Mouse (Mus musculus) forebrain, embryonic 14.5 days (tissue): ENCODE results near the gene Msh3. TPM values are rescaled to one million over a fixed set of nuclear protein-coding genes. Genes with fewer than 3 reads are reported as not detected.

Experiments used
- ATAC-seq: fragments of 200-750 bp; cut with Nextera tagmentation; 2 replicates; pipeline ENCODE4 v1.8.0; 2017; ENCODE audit warnings: mild to moderate bottlenecking, moderate library complexity
- DNase-seq: peaks from one replicate; pipeline ENCODE4 v3.0.0-alpha.2; 2015; ENCODE audit warnings: low spot score
- H3K27ac ChIP-seq: fragments of 300-500 bp; sonication (generic); 2 replicates; pipeline ENCODE4 v1.5.1; 2014; ENCODE audit warnings: low read depth, mild to moderate bottlenecking, control low read depth, low read length, moderate library complexity
- H3K27me3 ChIP-seq: fragments of 300-500 bp; sonication (generic); replicated peaks from 2 replicates; pipeline ENCODE4 v1.6.1; 2014; ENCODE audit warnings: low read length, control low read depth, mixed read lengths; ENCODE audit not compliant: control insufficient read depth, insufficient read depth
- H3K36me3 ChIP-seq: fragments of 300-500 bp; sonication (generic); 2 replicates; pipeline ENCODE4 v1.6.1; 2014; ENCODE audit warnings: low read length, control low read depth; ENCODE audit not compliant: control insufficient read depth, insufficient read depth
- H3K4me1 ChIP-seq: fragments of 300-500 bp; sonication (generic); 2 replicates; pipeline ENCODE4 v1.6.1; 2014; ENCODE audit warnings: antibody characterized with exemption, low read length, control low read depth; ENCODE audit not compliant: control insufficient read depth, insufficient read depth
- H3K4me2 ChIP-seq: fragments of 300-500 bp; sonication (generic); 2 replicates; pipeline ENCODE4 v1.6.1; 2014; ENCODE audit warnings: mild to moderate bottlenecking, control low read depth, low read length
- H3K4me3 ChIP-seq: fragments of 300-500 bp; sonication (generic); 2 replicates; pipeline ENCODE4 v1.5.1; 2014; ENCODE audit warnings: low read depth, low read length, control low read depth
- H3K9ac ChIP-seq: fragments of 300-500 bp; sonication (generic); 2 replicates; pipeline ENCODE4 v1.6.1; 2014; ENCODE audit warnings: mild to moderate bottlenecking, low read length, control low read depth, moderate library complexity
- H3K9me3 ChIP-seq: fragments of 300-500 bp; sonication (generic); replicated peaks from 2 replicates; pipeline ENCODE4 v1.6.1; 2016; ENCODE audit warnings: low read length, control low read depth, mixed read lengths; ENCODE audit not compliant: control insufficient read depth
- WGBS: fragments of 180-500 bp; shearing (Covaris S2); extraction: QIAGEN DNeasy Blood & Tissue Kit; methylation state at CpG from one replicate; pipeline ENCODE4 v1.1.7; 2014; 5-methylcytosine and 5-hydroxymethylcytosine counted together
- polyA plus RNA-seq: library from polyadenylated mRNA; unstranded; fragments of >200 nt; fragmentation: Nextera tagmentation; extraction: Ambion mirVana; gene quantifications from 2 replicates; pipeline ENCODE4 v1.2.1, GENCODE M21; 2014

Msh3 gene
- polyA plus RNA-seq, 1 experiment from 2014 or later, result 26.9 TPM

DNA sequence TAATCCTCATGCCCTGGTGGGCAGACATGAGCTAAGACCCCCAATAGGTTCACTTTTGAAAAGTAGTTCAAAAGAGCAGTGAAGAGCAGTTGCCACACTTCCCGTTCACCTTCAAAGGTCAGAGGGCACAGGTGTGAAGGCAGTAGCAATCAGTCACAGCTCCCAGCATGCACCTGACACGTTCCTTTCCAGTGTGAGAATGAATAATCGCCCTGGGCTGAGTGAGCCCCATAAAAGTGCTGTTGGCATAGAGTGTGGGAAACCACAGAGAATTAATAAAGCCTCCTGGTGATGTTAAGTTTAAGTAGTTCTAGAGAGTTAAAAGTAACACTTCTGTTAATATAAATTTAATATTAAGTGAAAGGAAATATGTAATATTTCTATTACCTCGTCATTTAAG lies 63.2 kb downstream of the Msh3 start:
- no peak for DNase-seq
- no peaks in the 10 kb centered on the region for H3K27me3 ChIP-seq
- H3K4me1 ChIP-seq, result no peaks in the 10 kb centered on the region
- H3K36me3 ChIP-seq, result no peaks in the 10 kb centered on the region; the same call in 1 of the 2 replicates
- WGBS, result 77% methylated on average over 4 of the region's 4 CpGs
- no peak overlapping the region for H3K4me2 ChIP-seq
- H3K4me3 ChIP-seq, result no peak overlapping the region
- H3K9me3 ChIP-seq, result no peaks in the 10 kb centered on the region
- H3K9ac ChIP-seq, result no peak overlapping the region
- no peak overlapping the region for H3K27ac ChIP-seq
- no peak for ATAC-seq

DNA sequence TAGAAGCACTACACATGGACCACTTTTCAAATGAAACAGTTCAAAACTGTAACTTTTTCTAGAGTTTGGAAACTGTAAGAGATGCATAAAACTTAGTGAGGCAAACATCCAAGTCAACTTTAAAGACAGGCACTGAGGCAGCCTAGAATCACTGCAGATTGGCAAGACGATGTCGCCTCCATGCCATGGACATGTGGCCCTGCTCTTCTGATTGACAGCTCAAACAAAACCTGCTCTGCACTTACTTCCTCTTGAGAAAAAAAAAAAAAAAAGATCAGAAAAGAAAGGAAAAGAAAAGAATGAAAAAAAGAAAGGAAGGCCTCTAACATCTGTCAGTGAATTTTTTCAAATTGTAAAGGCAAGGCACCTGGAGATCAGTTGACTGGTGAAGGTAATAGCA lies 77.8 kb downstream of the Msh3 start:
- DNase-seq, result no peak
- H3K4me3 ChIP-seq, result no peak overlapping the region
- H3K36me3 ChIP-seq, result 0 out of 2 replicates have a peak, but pooled peaks cover 2% of the 10 kb centered on the region
- no peak overlapping the region for H3K4me2 ChIP-seq
- no peaks in the 10 kb centered on the region for H3K27me3 ChIP-seq
- H3K9me3 ChIP-seq, result no peaks in the 10 kb centered on the region
- H3K27ac ChIP-seq, result no peak overlapping the region
- 82% methylated on average over 2 of the region's 2 CpGs for WGBS
- H3K4me1 ChIP-seq, result no peaks in the 10 kb centered on the region
- ATAC-seq, result no peak
- H3K9ac ChIP-seq, result no peak overlapping the region

GRCm38 (mm10) chr13:92275292-92275691 lies 79.5 kb downstream of the Msh3 start:
- 92% methylated on average over 9 of the region's 9 CpGs for WGBS
- H3K4me3 ChIP-seq, result no peak overlapping the region
- no peak overlapping the region for H3K27ac ChIP-seq
- DNase-seq (no peak), ATAC-seq (no peak)
- H3K4me1 ChIP-seq, result no peaks in the 10 kb centered on the region
- no peaks in the 10 kb centered on the region for H3K36me3 ChIP-seq
- no peak overlapping the region for H3K9ac ChIP-seq
- H3K9me3 ChIP-seq, result no peaks in the 10 kb centered on the region
- H3K27me3 ChIP-seq, result no peaks in the 10 kb centered on the region
- H3K4me2 ChIP-seq, result no peak overlapping the region

DNA sequence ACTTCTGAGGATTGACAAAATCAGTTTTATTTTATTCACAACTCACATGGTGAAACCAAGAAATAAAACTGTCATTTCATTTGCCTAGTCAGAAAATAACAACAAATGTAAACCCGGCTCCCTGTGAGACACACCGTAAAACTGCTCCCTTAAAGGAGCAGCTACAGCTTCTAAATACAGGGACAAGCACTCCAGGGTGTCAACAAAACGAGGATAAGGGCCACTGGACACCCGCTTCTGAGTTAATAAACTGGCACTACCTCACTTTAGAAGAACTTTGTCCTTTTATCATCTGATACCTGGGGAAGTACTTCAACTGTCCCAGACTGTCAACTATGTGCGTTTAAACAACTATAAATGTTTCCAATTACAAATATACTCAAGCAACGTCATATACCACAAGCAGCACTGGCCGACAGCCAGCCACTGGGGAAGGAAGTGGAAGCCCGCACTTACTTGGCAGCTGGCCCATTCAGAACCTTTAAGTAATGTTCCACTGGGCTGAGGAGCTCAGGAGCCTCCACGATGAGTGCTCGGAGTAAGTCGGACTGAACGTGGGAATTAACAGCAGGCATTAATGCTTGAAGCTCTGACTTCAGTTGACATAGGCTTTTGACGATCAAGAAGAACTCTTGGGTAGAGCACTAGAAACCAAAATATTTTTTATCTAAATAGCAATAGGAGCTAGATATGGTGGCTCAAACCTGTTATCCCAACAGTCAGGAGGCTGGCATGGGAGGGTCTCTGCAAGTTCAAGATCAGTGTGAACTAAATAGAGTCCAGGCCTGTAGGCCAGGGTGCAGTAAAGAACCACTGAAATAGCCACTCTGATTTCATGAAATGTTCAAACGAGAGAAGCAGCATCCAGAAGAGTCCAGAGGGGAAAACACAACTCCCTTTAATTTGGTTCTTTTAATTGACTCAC lies 80.3 kb downstream of the Msh3 start:
- ATAC-seq (peak; percentile 57; the same call in 1 of the 2 replicates), DNase-seq (peak; percentile 67)
- Histone ChIP-seq H3K4me2 (no peak overlapping the region), H3K27ac (no peak overlapping the region), H3K4me3 (no peak overlapping the region), H3K27me3 (no peaks in the 10 kb centered on the region), H3K9ac (no peak overlapping the region), H3K36me3 (no peaks in the 10 kb centered on the region), H3K9me3 (no peaks in the 10 kb centered on the region), H3K4me1 (no peaks in the 10 kb centered on the region)
- WGBS, result 73% methylated on average over 14 of the region's 14 CpGs

- H3K9ac ChIP-seq, result no peak overlapping the region
- no peak overlapping the region for H3K27ac ChIP-seq
- H3K27me3 ChIP-seq, result no peaks in the 10 kb centered on the region
- ATAC-seq (no peak), DNase-seq (no peak)
- 87% methylated on average over 3 of the region's 3 CpGs for WGBS
- no peaks in the 10 kb centered on the region for H3K4me1 ChIP-seq
- no peak overlapping the region for H3K4me3 ChIP-seq
- no peaks in the 10 kb centered on the region for H3K36me3 ChIP-seq
- no peaks in the 10 kb centered on the region for H3K9me3 ChIP-seq
- no peak overlapping the region for H3K4me2 ChIP-seq
These were observed 87.7 kb downstream of the Msh3 start for GRCm38 (mm10) chr13:92267076-92267475.

- no peak overlapping the region for H3K27ac ChIP-seq
- H3K27me3 ChIP-seq, result no peaks in the 10 kb centered on the region
- no peaks in the 10 kb centered on the region for H3K36me3 ChIP-seq
- no peak for DNase-seq
- ATAC-seq, result no peak
- WGBS, result 92% methylated on average over 6 of the region's 6 CpGs
- no peak overlapping the region for H3K9ac ChIP-seq
- H3K4me2 ChIP-seq, result no peak overlapping the region
- no peak overlapping the region for H3K4me3 ChIP-seq
- no peaks in the 10 kb centered on the region for H3K9me3 ChIP-seq
- H3K4me1 ChIP-seq, result no peaks in the 10 kb centered on the region
These were observed 91.2 kb downstream of the Msh3 start for GRCm38 (mm10) chr13:92263566-92263965.

DNA sequence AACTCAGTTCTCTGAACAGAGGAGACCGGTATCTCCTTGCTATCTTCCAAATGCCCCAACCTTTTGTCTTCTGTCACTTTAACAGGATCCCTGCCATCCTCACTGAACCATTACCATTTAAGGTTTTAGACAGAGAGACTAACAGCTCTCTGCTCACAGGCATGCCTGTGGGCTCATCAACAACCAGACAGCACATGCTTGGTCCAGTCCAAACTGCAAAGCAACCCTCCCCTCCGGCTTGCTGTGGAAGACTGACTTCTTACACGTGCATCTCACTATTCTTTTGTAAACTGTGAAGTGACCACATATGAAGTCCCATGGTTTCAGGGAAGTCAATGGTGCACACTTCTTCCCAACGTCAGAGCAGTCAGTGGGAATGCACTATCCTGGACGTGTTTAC lies 93.5 kb downstream of the Msh3 start:
- ATAC-seq (no peak), DNase-seq (no peak)
- H3K9me3 ChIP-seq, result no peaks in the 10 kb centered on the region
- H3K4me3 ChIP-seq, result no peak overlapping the region
- no peak overlapping the region for H3K27ac ChIP-seq
- H3K4me2 ChIP-seq, result no peak overlapping the region
- no peaks in the 10 kb centered on the region for H3K36me3 ChIP-seq
- WGBS, result 89% methylated on average over 5 of the region's 5 CpGs
- H3K9ac ChIP-seq, result no peak overlapping the region
- no peaks in the 10 kb centered on the region for H3K27me3 ChIP-seq
- no peaks in the 10 kb centered on the region for H3K4me1 ChIP-seq

DNA sequence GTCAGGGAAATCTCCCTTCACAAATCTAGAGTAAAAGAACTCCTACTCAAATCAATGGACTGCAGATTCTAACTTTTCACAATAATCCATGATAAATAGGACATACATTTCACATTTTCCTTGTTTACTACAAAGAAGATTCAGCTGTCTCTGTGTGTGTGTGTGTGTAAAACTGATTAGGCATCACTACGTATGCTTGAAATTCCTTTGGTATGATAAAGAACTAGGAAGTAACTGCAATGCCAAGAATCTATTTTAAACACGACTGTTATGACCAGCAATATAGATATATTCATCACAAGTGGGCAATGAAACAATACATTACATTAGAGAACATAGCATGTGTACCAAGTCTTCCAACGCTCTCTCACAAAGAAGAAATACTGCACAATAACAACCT lies 99.3 kb downstream of the Msh3 start:
- Histone ChIP-seq H3K9me3 (no peaks in the 10 kb centered on the region), H3K27ac (no peak overlapping the region), H3K9ac (no peak overlapping the region), H3K4me2 (no peak overlapping the region), H3K4me3 (no peak overlapping the region), H3K36me3 (peaks cover 3% of the 10 kb centered on the region; the same call in 1 of the 2 replicates), H3K4me1 (no peaks in the 10 kb centered on the region), H3K27me3 (no peaks in the 10 kb centered on the region)
- 91% methylated on average over 3 of the region's 3 CpGs for WGBS
- ATAC-seq (no peak), DNase-seq (no peak)

DNA sequence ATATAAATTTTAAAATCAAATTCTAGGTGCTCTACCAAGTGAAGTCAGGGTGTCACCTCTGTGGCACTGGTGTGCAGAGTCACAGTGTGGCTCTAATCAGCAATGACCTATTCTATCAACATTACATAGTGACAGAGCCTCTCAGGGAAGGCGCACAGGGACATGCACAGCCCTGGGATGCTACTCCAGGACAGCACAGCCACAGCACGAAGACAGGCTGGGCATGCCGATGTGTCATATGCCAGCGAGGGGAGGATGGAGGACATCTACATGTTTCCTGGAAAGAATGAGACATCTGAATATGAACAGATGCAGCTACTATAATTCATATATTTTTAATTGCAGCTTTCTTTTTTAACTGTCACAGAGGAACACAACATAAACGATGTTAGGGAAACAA lies 101.0 kb downstream of the Msh3 start:
- Histone ChIP-seq H3K9ac (no peak overlapping the region), H3K9me3 (no peaks in the 10 kb centered on the region), H3K4me3 (no peak overlapping the region), H3K27ac (no peak overlapping the region), H3K4me1 (no peaks in the 10 kb centered on the region), H3K36me3 (peaks cover 4% of the 10 kb centered on the region; the same call in 1 of the 2 replicates), H3K4me2 (no peak overlapping the region), H3K27me3 (no peaks in the 10 kb centered on the region)
- ATAC-seq (no peak), DNase-seq (no peak)
- WGBS, result 91% methylated on average over 5 of the region's 5 CpGs
